In the genomic region with DNA sequence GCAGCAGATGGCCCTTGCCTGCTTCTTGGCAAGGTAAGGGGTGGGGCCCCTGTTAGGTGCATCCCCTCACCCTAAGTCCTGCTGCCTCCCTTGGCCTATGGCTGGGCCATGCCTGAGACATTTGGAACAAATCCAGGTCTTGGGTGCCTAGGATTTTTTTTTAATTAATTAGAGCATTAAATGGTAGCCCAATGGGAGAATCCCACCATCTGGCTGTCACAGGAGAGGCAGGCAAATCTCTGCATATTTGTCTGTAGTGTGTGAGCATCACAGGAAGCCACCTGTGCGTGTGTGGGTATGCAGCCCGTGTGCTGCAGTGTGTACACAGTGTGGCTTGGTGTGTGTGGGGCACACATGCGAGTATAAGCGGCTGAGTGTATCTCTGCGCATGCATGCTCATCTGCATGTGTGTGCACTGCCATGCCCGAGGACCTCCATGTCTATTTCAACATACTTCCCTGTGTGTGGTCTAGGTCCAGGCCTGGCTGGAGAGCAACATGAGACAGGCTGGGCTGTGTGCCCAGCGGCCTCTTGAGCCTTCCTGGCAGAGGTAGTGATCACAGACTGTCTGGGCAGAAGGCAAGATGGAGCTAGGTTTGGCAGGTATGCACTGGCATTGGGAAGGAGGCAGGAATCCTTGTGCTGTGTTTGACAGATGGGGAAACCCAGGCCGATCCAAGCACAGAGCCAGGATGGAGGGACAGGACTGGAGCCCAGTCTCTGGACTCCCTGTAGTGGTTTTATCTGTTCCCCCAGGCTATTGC, we compare ENCODE assay signal across 10 mouse cellular contexts. TPM values are rescaled to one million over a fixed set of nuclear protein-coding genes. Genes with fewer than 3 reads are reported as not detected.
DNase-seq lines count a peak whose midpoint lies in the region; ATAC-seq lines count a peak whose summit lies in the region.
"Had no signal": no experiment of that assay in that cellular context is flagged by ENCODE, and none has a peak within 500 bp of the region (broad histone marks: within the 10 kb centered on the region; RNA-seq: fewer than 3 reads in every experiment).

No protein-coding gene starts in this region.

- no peak overlapping the region for H3K4me3 ChIP-seq in forebrain, embryonic 10.5 days
- no peak overlapping the region for H3K4me3 ChIP-seq in forebrain, embryonic 11.5 days (ENCODE audit: low read depth, low read length)
- no peak overlapping the region for H3K4me3 ChIP-seq in hindbrain, embryonic 15.5 days
- H3K4me3 ChIP-seq in embryonic facial prominence, embryonic 10.5 days: no peak overlapping the region

- 88% methylated on average over 8 of the region's 8 CpGs for WGBS in forebrain, embryonic 10.5 days
- 86% methylated on average over 8 of the region's 8 CpGs for WGBS in forebrain, embryonic 11.5 days
- WGBS in hindbrain, embryonic 15.5 days: 57% methylated on average over 8 of the region's 8 CpGs
- WGBS in embryonic facial prominence, embryonic 10.5 days: 89% methylated on average over 8 of the region's 8 CpGs

- H3K4me1 ChIP-seq in forebrain, embryonic 10.5 days: peaks cover 85% of the 10 kb centered on the region
- peaks cover 37% of the 10 kb centered on the region for H3K4me1 ChIP-seq in forebrain, embryonic 11.5 days (replicated peaks; ENCODE audit: control insufficient read depth, insufficient read depth, low read length)
- peaks cover 96% of the 10 kb centered on the region for H3K4me1 ChIP-seq in hindbrain, embryonic 15.5 days (replicated peaks)
- H3K4me1 ChIP-seq in embryonic facial prominence, embryonic 10.5 days: peaks cover 65% of the 10 kb centered on the region

- peak overlapping the region; percentile 35; the same call in 1 of the 2 replicates for H3K27ac ChIP-seq in forebrain, embryonic 10.5 days
- H3K27ac ChIP-seq in forebrain, embryonic 11.5 days (ENCODE audit: low read depth, low read length): no peak overlapping the region
- H3K27ac ChIP-seq in hindbrain, embryonic 15.5 days (replicated peaks): peak overlapping the region; percentile 82
- no peak overlapping the region; the same call in 1 of the 2 replicates for H3K27ac ChIP-seq in embryonic facial prominence, embryonic 10.5 days (replicated peaks)
- H3K27ac ChIP-seq: liver, embryonic 14.5 days had no signal

- no peaks in the 10 kb centered on the region for H3K27me3 ChIP-seq in forebrain, embryonic 10.5 days (ENCODE audit: poor library complexity, severe bottlenecking)
- no peaks in the 10 kb centered on the region for H3K27me3 ChIP-seq in forebrain, embryonic 11.5 days (ENCODE audit: control insufficient read depth, insufficient read depth, low read length)
- no peaks in the 10 kb centered on the region for H3K27me3 ChIP-seq in hindbrain, embryonic 15.5 days
- no peaks in the 10 kb centered on the region for H3K27me3 ChIP-seq in embryonic facial prominence, embryonic 10.5 days (replicated peaks; ENCODE audit: low read depth, poor library complexity, severe bottlenecking)

- no peak for ATAC-seq in forebrain, embryonic 11.5 days (replicated peaks; ENCODE audit: low FRiP score)
- peak; percentile 19; the same call in 1 of the 2 replicates for ATAC-seq in hindbrain, embryonic 15.5 days (ENCODE audit: low FRiP score, low read depth)

- no peak overlapping the region for H3K4me2 ChIP-seq in forebrain, embryonic 11.5 days (ENCODE audit: low read depth, low read length, severe bottlenecking)
- no peak overlapping the region for H3K4me2 ChIP-seq in hindbrain, embryonic 15.5 days

- H3K36me3 ChIP-seq in forebrain, embryonic 10.5 days (replicated peaks): peaks cover 44% of the 10 kb centered on the region
- no peaks in the 10 kb centered on the region for H3K36me3 ChIP-seq in forebrain, embryonic 11.5 days (ENCODE audit: control insufficient read depth, insufficient read depth, low read length)
- no peaks in the 10 kb centered on the region for H3K36me3 ChIP-seq in hindbrain, embryonic 15.5 days
- H3K36me3 ChIP-seq in embryonic facial prominence, embryonic 10.5 days (replicated peaks): peaks cover 24% of the 10 kb centered on the region; the same call in 1 of the 2 replicates

- no peak for DNase-seq in forebrain, embryonic 10.5 days (ENCODE audit: extremely low spot score, low spot score)
- DNase-seq in forebrain, embryonic 11.5 days (ENCODE audit: low spot score): no peak
- peak; percentile 64 for DNase-seq in retina, postnatal 1 day
- DNase-seq in retina, embryonic 14.5 days (ENCODE audit: low spot score): no peak
- DNase-seq in frontal cortex, postnatal 36 days (ENCODE audit: low spot score in 2 of 2): no peak
- no peak for DNase-seq in embryonic facial prominence, embryonic 10.5 days (ENCODE audit: low spot score)
- no peak for DNase-seq in spleen, postnatal 4 days (ENCODE audit: low spot score in 2 of 2)
- DNase-seq: adrenal gland, adult 8-10 months had no signal

- H3K9ac ChIP-seq in forebrain, embryonic 11.5 days (ENCODE audit: low read length): no peak overlapping the region
- no peak overlapping the region for H3K9ac ChIP-seq in hindbrain, embryonic 15.5 days
- H3K9ac ChIP-seq: liver, embryonic 14.5 days had no signal

- no peaks in the 10 kb centered on the region for H3K9me3 ChIP-seq in forebrain, embryonic 10.5 days
- no peaks in the 10 kb centered on the region for H3K9me3 ChIP-seq in forebrain, embryonic 11.5 days (ENCODE audit: control insufficient read depth, low read length)
- H3K9me3 ChIP-seq in hindbrain, embryonic 15.5 days: no peaks in the 10 kb centered on the region
- no peaks in the 10 kb centered on the region for H3K9me3 ChIP-seq in embryonic facial prominence, embryonic 10.5 days

RNA-seq across cellular contexts. Expression of gene Lrp8, which starts 19.0 kb away (rescaled TPM):
- 11.2 and 11.3 TPM in 2 replicates for polyA plus RNA-seq in forebrain, embryonic 10.5 days (2016; fragmentation: Nextera tagmentation; extraction: Ambion mirVana)
- 33.9 and 36.6 TPM in 2 replicates for polyA plus RNA-seq in forebrain, embryonic 11.5 days (2014; fragmentation: Nextera tagmentation; extraction: Ambion mirVana)
- 60.2 and 60.6 TPM in 2 replicates for polyA plus RNA-seq in hindbrain, embryonic 15.5 days (2015; fragmentation: Nextera tagmentation; extraction: Ambion mirVana)
- polyA plus RNA-seq in embryonic facial prominence, embryonic 10.5 days (2016; fragmentation: Nextera tagmentation; extraction: Ambion mirVana): 7.4 and 8.5 TPM in 2 replicates

RNA-seq across cellular contexts. Expression of gene Magoh, which starts 58.5 kb away (rescaled TPM):
- polyA plus RNA-seq in forebrain, embryonic 10.5 days (2016; fragmentation: Nextera tagmentation; extraction: Ambion mirVana): 245 and 247 TPM in 2 replicates
- 214 and 246 TPM in 2 replicates for polyA plus RNA-seq in forebrain, embryonic 11.5 days (2014; fragmentation: Nextera tagmentation; extraction: Ambion mirVana)
- polyA plus RNA-seq in hindbrain, embryonic 15.5 days (2015; fragmentation: Nextera tagmentation; extraction: Ambion mirVana): 98.8 and 117 TPM in 2 replicates
- polyA plus RNA-seq in embryonic facial prominence, embryonic 10.5 days (2016; fragmentation: Nextera tagmentation; extraction: Ambion mirVana): 240 and 242 TPM in 2 replicates

Comparison
In these comparisons a context has a peak if more than half of its experiments do, and no peak if none do; other contexts are left out.
1. H3K27ac ChIP-seq: peak in forebrain, embryonic 10.5 days (single experiment) and hindbrain, embryonic 15.5 days (single experiment); none in forebrain, embryonic 11.5 days (single experiment) and embryonic facial prominence, embryonic 10.5 days (single experiment).